ENCODE assay signal across 12 mouse cellular contexts in the genomic region with DNA sequence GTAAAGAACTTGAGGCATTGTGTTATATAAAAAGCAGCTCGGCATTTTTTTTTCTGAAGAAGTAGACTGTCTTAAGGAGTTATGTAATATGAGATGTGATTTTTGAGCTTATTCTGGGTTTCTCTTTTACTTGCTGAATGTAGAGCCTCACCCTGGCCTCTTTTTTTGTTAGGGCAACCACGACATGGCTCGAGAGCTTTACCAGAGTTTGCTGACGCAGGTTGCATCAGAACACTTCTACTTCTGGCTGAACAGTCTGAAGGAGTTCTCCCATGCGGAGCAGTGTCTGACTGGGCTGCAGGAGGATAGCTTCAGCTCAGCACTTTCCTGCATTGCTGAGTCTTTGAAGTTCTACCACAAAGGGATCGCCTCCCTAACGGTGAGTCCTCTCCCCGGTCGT.
"Had no signal": no experiment of that assay in that cellular context is flagged by ENCODE, and none has a peak within 500 bp of the region (broad histone marks: within the 10 kb centered on the region; RNA-seq: fewer than 3 reads in every experiment).

No protein-coding gene starts in this region.

- DNase-seq: kidney, adult 11 months; kidney, adult 9 months; kidney, postnatal 4 days; lung, adult 2 months; lung, postnatal 36 days; spleen, adult 18-20 months; thymus, adult 2 months; thymus, postnatal 25 days had no signal

- H3K4me1 ChIP-seq: limb, embryonic 10.5 days; liver, embryonic 15.5 days; midbrain, embryonic 13.5 days had no signal

- H3K4me3 ChIP-seq: limb, embryonic 10.5 days; liver, embryonic 15.5 days; midbrain, embryonic 13.5 days had no signal

- H3K27ac ChIP-seq: kidney, postnatal 0 days; limb, embryonic 10.5 days; liver, embryonic 15.5 days; midbrain, embryonic 13.5 days had no signal
